Mouse (Mus musculus): ENCODE measurements at regions not wholly inside any gene's neighbourhood (a gene's known extent, or its start where the extent isn't known, plus 50 kb on each side); places are given as distances from the start of the nearest gene placed in this dataset.
"Not testable (repeated sequence)": the region's sequence is repeated elsewhere in the genome, so short reads cannot be mapped to it uniquely, and the experiment has no call there.

DNA sequence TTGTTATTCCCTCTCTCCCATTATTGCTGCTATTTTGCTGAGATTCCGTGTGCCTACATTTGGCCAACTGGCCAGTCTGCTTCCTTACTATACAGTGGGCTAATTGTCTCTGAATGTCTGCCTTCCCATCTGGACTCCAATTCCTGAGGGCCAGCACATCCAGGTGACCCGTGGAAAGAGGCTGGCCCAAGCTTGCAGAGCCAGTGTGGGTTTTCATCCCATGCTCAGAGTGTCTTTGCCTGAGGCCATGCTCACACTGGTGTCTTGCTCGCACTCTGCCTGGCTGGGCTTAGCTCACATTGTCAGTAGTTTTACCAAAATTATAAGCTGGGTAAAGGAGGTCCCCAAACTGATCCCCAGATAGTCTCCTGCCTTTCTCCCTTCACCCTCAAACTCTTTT lies 223.3 kb downstream of the Bcl11a start:
- Histone ChIP-seq H3K4me3 (no peak overlapping the region), H3K9me3 (replicated peaks) (no peaks in the 10 kb centered on the region), H3K27ac (replicated peaks) (no peak overlapping the region), H3K36me3 (no peaks in the 10 kb centered on the region), H3K27me3 (ENCODE audit: low read depth, poor library complexity, severe bottlenecking) (peaks cover 19% of the 10 kb centered on the region), H3K4me1 (peaks cover 38% of the 10 kb centered on the region)
- 80% methylated on average over 3 of the region's 3 CpGs for WGBS
- DNase-seq (ENCODE audit: low spot score), result no peak

DNA sequence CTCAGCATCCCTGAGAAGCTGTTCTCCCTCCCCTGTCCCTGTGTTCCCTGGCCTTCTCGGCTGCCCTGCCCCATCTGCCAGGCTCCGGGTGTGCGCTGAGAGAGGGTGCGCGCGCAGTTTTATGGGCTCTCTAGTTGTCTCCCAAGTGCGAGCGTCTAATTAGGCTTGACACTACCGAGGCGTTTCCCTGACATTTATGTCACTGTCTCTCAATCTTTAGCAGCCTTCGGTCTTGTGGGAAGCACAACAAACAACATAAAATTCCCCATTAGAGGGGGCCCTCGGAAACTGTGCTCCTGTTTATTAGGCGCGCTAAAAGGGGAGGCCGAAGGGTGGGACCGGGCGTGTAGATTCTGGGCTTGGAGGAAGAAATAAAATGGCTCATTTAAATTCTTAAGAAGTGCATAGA lies 227.3 kb downstream of the Bcl11a start:
- Histone ChIP-seq H3K4me3 (peak overlapping the region; percentile 52), H3K4me1 (peaks cover 46% of the 10 kb centered on the region), H3K27me3 (ENCODE audit: low read depth, poor library complexity, severe bottlenecking) (peaks cover 26% of the 10 kb centered on the region), H3K9me3 (replicated peaks) (0 out of 2 replicates have a peak, but pooled peaks cover under 1% of the 10 kb centered on the region), H3K36me3 (no peaks in the 10 kb centered on the region), H3K27ac (replicated peaks) (peak overlapping the region; percentile 73)
- DNase-seq (ENCODE audit: low spot score), result peak; percentile 81
- WGBS, result under 1% methylated on average over 17 of the region's 17 CpGs

DNA sequence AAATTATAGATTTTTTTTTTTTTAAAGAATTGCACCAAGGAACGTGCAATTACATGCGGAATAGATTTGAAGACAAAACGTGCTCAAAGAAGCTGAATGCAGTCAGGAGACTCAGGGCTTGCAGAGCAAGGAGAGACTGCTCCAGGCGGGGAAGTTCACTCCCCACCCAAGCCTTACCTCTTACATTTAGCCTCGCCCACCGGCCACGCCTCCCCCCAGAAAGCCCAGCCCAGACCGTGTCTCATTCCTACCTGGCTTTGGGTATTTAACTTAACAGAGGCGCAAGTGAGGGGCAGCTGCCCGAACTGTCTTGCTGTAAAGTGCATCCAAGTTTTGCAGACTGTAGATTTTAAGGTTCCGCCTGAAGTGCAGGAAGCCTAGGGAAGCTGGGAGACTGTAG lies 227.8 kb downstream of the Bcl11a start:
- no peaks in the 10 kb centered on the region for H3K36me3 ChIP-seq
- H3K4me1 ChIP-seq, result peaks cover 46% of the 10 kb centered on the region
- H3K9me3 ChIP-seq (replicated peaks), result peaks cover 5% of the 10 kb centered on the region; the same call in 1 of the 2 replicates
- DNase-seq (ENCODE audit: low spot score), result peak; percentile 33
- WGBS, result 4% methylated on average over 11 of the region's 11 CpGs
- H3K27me3 ChIP-seq (ENCODE audit: low read depth, poor library complexity, severe bottlenecking), result peaks cover 26% of the 10 kb centered on the region
- peak overlapping the region; percentile 52 for H3K4me3 ChIP-seq
- peak overlapping the region; percentile 73; the same call in 1 of the 2 replicates for H3K27ac ChIP-seq (replicated peaks)

DNA sequence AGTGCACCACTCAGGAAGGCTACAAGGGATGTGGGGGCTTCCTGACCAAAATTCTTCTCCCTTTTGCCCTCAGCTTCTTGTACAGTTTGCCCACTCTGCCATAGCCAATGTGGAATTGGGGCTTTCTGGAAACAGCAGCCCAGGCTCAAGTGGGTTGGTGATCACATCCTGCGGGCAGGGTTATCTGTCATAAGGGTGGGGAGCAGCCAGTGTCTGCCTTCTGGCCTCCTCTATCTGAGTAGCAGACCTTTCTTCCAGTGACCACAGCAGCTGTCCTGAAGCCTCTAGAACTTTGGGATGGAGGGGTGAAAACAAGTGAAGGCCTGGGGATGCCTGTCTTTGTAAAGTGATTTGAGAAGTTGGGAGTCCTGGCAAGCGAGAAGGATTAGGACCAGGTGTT lies 228.2 kb downstream of the Bcl11a start:
- Histone ChIP-seq H3K4me1 (peaks cover 46% of the 10 kb centered on the region), H3K27ac (replicated peaks) (peak overlapping the region; percentile 73; the same call in 1 of the 2 replicates), H3K4me3 (peak overlapping the region; percentile 52), H3K9me3 (replicated peaks) (peaks cover 5% of the 10 kb centered on the region; the same call in 1 of the 2 replicates), H3K27me3 (ENCODE audit: low read depth, poor library complexity, severe bottlenecking) (peaks cover 26% of the 10 kb centered on the region), H3K36me3 (no peaks in the 10 kb centered on the region)
- WGBS, result 85% methylated on average over 2 of the region's 2 CpGs
- DNase-seq (ENCODE audit: low spot score), result no peak

DNA sequence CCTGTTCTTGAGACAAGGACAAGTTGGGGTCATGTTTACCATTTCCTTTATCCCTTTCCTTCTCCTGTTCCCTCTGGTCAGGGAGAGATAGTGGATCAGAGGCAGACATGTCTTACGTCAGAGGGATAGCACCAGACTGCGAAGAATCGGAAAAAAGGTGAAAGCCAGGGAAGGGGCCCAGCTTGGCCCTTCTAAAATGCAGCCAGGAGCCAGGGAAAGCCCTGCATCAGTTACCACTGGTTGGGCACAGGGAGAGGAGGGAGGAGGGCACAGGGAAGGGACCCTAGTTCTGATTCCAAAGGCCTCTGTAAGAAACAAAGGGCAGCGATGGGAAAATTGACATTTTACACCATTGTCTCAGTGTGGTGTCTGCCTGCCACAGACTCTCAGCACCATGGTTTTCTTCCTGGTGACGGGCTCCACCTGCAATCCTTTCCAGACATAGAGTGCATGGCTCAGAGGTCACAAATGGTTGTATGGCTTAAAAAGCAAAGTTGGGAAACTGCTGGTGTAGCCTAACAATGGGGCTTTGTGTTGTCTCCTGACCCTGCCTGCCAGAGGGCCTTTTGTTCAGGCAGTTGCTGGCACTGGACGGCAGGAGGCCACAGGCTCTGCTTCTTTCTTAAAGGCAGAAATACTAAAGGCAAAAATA lies 229.9 kb downstream of the Bcl11a start:
- DNase-seq (ENCODE audit: low spot score), result peak; percentile 66
- Histone ChIP-seq H3K9me3 (replicated peaks) (peaks cover 5% of the 10 kb centered on the region; the same call in 1 of the 2 replicates), H3K27ac (replicated peaks) (peak overlapping the region; percentile 85), H3K4me3 (no peak overlapping the region), H3K36me3 (no peaks in the 10 kb centered on the region), H3K27me3 (ENCODE audit: low read depth, poor library complexity, severe bottlenecking) (peaks cover 26% of the 10 kb centered on the region), H3K4me1 (peaks cover 46% of the 10 kb centered on the region)
- 19% methylated on average over 6 of the region's 6 CpGs for WGBS

DNA sequence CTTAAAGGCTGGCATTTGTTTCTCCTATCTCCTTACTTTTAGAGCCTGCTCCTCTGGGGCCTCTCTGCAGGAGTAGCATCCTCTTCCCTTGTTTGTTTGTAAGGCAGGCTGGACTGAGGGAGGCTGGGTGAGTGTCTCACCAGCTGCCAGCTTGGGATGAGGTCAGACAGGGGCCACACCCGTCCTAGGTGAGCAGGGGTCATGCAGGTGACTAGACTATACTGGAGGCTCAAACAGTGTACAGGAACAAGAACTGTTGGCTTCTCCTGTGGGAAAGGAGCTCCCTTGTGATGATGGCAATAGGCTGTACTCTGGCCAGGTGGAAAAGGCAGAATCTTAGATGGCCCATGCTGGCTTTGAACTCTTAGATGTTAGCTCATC lies 230.4 kb downstream of the Bcl11a start:
- peak overlapping the region; percentile 85 for H3K27ac ChIP-seq (replicated peaks)
- H3K27me3 ChIP-seq (ENCODE audit: low read depth, poor library complexity, severe bottlenecking), result peaks cover 26% of the 10 kb centered on the region
- peaks cover 5% of the 10 kb centered on the region; the same call in 1 of the 2 replicates for H3K9me3 ChIP-seq (replicated peaks)
- H3K4me3 ChIP-seq, result no peak overlapping the region
- no peak for DNase-seq (ENCODE audit: low spot score)
- H3K36me3 ChIP-seq, result no peaks in the 10 kb centered on the region
- 19% methylated on average over 1 of the region's 1 CpGs for WGBS
- peaks cover 46% of the 10 kb centered on the region for H3K4me1 ChIP-seq

DNA sequence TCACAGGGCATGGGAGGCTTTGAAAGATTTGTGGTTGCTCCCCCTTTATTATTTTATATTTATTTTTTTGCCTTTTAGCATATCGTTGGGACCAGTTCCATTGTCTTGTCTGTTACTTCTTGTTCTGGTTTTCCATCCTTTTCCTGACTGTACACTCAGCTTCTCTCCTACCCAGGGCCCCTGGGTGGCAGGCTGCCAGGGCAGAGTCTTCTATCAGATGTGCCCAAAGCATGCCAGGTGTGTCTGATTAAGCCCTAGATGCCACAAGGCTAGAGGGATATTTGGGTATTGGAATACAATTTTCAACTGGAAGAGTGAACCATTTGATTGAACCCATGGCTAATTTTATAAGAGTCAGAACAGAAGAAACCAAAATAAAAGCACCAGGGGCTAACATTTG lies 236.2 kb downstream of the Bcl11a start:
- H3K9me3 ChIP-seq (replicated peaks), result peaks cover 5% of the 10 kb centered on the region; the same call in 1 of the 2 replicates
- no peak for DNase-seq (ENCODE audit: low spot score)
- 97% methylated on average over 1 of the region's 1 CpGs for WGBS
- H3K36me3 ChIP-seq, result no peaks in the 10 kb centered on the region
- H3K27ac ChIP-seq (replicated peaks), result no peak overlapping the region
- H3K27me3 ChIP-seq (ENCODE audit: low read depth, poor library complexity, severe bottlenecking), result no peaks in the 10 kb centered on the region
- H3K4me3 ChIP-seq, result no peak overlapping the region
- H3K4me1 ChIP-seq, result no peaks in the 10 kb centered on the region; the same call in 1 of the 2 replicates

DNA sequence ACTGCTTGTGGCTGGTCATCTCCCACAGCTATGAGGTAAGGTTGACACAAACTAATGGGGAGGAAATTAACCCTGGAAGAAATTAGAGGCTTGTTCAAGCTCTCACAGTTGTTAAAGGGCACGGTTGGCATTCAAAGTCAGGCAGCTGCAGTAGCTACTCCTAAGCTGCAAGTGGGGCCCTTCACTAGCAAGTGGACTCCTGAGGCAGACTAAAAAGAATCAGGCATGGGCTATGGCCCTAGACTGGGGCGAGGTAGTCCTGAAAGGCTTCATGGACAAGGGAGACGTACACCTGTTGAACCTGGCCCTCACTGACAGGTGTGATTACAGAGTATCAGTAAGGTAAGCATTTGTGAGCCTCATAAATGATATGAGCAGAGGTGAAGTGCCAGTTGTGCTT lies 237.7 kb downstream of the Bcl11a start:
- H3K36me3 ChIP-seq, result no peaks in the 10 kb centered on the region
- peaks cover under 1% of the 10 kb centered on the region; the same call in 1 of the 2 replicates for H3K9me3 ChIP-seq (replicated peaks)
- no peak for DNase-seq (ENCODE audit: low spot score)
- no peaks in the 10 kb centered on the region for H3K4me1 ChIP-seq
- H3K27ac ChIP-seq (replicated peaks), result 0 out of 2 replicates have a peak overlapping the region, but pooled peaks have one; percentile 28
- no peak overlapping the region for H3K4me3 ChIP-seq
- WGBS, result 80% methylated on average over 3 of the region's 3 CpGs
- no peaks in the 10 kb centered on the region for H3K27me3 ChIP-seq (ENCODE audit: low read depth, poor library complexity, severe bottlenecking)

DNA sequence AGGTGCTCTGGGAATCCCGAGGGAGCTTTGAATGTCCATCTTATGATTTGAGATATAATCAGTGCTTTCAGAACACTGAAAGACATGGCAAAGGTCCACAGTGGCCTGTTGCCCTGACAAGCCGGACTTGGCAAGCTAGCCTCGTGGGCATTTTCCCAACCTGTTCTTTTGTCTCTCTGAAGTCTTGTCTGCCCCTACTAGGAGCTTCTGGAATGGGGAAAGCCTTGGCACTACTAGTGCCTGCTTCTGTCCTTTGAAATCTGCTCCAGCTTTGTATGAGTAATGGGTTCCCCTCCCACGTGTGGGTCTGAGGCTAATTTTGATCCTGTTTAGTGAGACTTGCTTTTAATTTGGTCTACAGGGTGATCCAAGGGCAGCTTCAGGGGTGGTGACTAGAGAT lies 238.3 kb downstream of the Bcl11a start:
- H3K4me3 ChIP-seq, result no peak overlapping the region
- DNase-seq (ENCODE audit: low spot score), result no peak
- H3K4me1 ChIP-seq, result no peaks in the 10 kb centered on the region
- 86% methylated on average over 4 of the region's 4 CpGs for WGBS
- H3K9me3 ChIP-seq (replicated peaks), result no peaks in the 10 kb centered on the region
- H3K27ac ChIP-seq (replicated peaks), result no peak overlapping the region
- H3K36me3 ChIP-seq, result no peaks in the 10 kb centered on the region
- H3K27me3 ChIP-seq (ENCODE audit: low read depth, poor library complexity, severe bottlenecking), result no peaks in the 10 kb centered on the region

DNA sequence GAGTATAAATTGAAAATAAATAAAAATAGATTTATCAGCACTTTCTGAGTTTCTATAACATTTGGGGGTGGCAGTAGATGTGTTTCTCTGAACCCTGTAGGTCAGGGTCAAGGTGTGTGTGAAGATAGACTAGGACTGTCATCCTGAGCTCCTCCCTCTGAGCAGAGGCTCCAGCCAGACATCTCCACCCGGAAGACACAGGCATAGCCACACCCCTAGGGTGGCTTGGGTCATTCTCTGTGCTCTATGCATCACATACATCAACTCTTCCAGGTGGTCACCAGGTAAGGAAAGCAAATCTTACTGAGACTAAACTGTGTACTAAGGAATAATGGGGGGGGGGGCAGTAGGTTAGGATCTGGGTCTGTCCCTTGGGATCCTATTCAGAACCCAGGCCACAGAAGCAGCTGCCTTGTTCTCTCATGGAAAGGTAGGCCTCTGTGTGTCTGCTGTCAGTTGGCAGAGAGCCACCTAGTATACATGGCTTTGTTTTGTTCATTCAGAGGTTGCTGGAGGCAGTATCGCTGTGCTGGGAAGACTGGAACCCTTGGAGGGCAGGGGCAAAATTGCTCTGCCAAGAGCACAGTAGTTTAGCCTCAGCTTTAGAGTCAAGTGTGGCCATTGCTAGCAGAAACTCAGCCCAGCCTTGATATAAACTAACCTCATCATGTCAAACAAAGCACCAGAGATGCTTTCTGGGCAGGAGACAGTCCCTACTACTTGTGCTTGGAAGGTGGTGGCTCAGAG lies 240.3 kb downstream of the Bcl11a start:
- Histone ChIP-seq H3K36me3 (no peaks in the 10 kb centered on the region), H3K27me3 (ENCODE audit: low read depth, poor library complexity, severe bottlenecking) (no peaks in the 10 kb centered on the region), H3K4me1 (no peaks in the 10 kb centered on the region), H3K9me3 (replicated peaks) (no peaks in the 10 kb centered on the region), H3K4me3 (no peak overlapping the region), H3K27ac (replicated peaks) (no peak overlapping the region)
- no peak for DNase-seq (ENCODE audit: low spot score)
- WGBS, result 82% methylated on average over 2 of the region's 2 CpGs

DNA sequence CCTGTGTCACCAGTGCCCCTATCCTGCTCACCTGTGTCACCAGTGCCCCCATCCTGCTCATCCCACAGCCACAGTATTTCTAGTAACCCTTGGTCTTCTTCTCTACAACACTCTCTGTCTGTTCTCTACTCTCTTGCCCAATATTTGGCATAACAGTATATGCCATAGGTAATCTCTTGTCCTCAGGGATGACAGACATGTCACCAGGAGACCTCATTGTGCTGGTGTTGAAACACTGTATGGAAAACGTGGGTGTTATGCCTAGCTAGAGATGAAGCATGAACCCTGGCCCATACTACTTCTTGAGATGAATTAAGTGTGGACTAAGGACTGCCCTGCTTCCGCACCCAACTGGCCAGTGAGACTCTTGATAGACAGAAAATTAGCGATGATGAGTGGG lies 241.4 kb downstream of the Bcl11a start:
- no peak for DNase-seq (ENCODE audit: low spot score)
- Histone ChIP-seq H3K9me3 (replicated peaks) (no peaks in the 10 kb centered on the region), H3K4me1 (no peaks in the 10 kb centered on the region), H3K4me3 (no peak overlapping the region), H3K27me3 (ENCODE audit: low read depth, poor library complexity, severe bottlenecking) (no peaks in the 10 kb centered on the region), H3K27ac (replicated peaks) (no peak overlapping the region), H3K36me3 (no peaks in the 10 kb centered on the region)
- 87% methylated on average over 3 of the region's 3 CpGs for WGBS

DNA sequence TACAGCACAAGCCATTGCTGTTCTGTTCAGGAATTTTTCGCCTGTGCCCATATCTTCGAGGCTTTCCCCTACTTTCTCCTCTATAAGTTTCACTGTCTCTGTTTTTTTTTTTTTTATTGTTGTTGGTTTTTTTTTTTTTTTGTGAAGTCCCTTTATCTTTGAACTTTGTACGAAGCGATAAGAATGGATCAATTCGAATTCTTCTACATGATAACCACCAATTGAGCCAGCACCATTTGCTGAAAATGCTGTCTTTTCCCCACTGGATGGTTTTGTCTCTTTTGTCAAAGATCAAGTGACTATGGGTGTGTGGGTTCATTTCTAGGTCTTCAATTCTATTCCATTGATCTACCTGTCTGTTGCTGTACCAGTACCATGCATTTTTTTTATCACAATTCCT lies 244.6 kb downstream of the Bcl11a start:
- not testable (repeated sequence) for H3K27me3 ChIP-seq (ENCODE audit: low read depth, poor library complexity, severe bottlenecking); H3K9me3 ChIP-seq (replicated peaks); H3K36me3 ChIP-seq; H3K27ac ChIP-seq (replicated peaks); H3K4me1 ChIP-seq; H3K4me3 ChIP-seq; DNase-seq (ENCODE audit: low spot score)
- WGBS, result 88% methylated on average over 5 of the region's 5 CpGs

DNA sequence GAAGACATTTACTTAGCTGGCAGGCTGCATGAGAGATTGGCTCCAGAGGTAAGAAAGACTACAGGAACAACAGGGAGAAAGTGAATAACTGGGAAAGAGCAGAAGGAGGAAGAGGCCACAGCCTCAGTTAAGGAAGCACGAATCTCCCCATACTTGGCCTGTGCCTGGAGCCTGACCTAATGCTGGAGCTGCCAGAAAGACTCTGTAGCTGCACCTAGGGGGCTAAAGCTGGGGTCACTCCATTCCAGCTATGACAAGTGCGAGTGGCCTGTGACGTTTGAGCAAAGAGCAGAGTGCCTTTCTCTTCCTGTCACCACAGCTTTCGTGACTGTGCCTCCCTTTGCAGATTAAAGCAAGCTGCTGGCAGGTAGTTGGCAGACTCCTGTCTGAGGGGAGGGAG lies 250.6 kb downstream of the Bcl11a start:
- H3K27me3 ChIP-seq (ENCODE audit: low read depth, poor library complexity, severe bottlenecking), result no peaks in the 10 kb centered on the region
- 71% methylated on average over 4 of the region's 4 CpGs for WGBS
- H3K27ac ChIP-seq (replicated peaks), result no peak overlapping the region
- no peaks in the 10 kb centered on the region for H3K9me3 ChIP-seq (replicated peaks)
- H3K4me1 ChIP-seq, result no peaks in the 10 kb centered on the region
- H3K36me3 ChIP-seq, result no peaks in the 10 kb centered on the region
- no peak overlapping the region for H3K4me3 ChIP-seq
- DNase-seq (ENCODE audit: low spot score), result no peak

Data from midbrain, embryonic 10.5 days (tissue).